Mouse (Mus musculus) layer of hippocampus, postnatal 10 days (tissue): ENCODE measurements around the gene Nipal4. TPM values are rescaled to one million over a fixed set of nuclear protein-coding genes. Genes with fewer than 3 reads are reported as not detected.

Source experiments
- DNase-seq, 2 experiments: peaks; one replicate each; pipeline ENCODE4 v3.0.0; 2021; ENCODE audit warnings: low spot score in 2 of 2
- total RNA-seq, 2 experiments: library from RNA; stranded (reverse); gene quantifications; 2 replicates each; pipeline ENCODE4 v1.2.3; 2021

The Nipal4 gene
- total RNA-seq, 2 experiments from 2014 or later, result 0.58 to 0.59 TPM

DNA sequence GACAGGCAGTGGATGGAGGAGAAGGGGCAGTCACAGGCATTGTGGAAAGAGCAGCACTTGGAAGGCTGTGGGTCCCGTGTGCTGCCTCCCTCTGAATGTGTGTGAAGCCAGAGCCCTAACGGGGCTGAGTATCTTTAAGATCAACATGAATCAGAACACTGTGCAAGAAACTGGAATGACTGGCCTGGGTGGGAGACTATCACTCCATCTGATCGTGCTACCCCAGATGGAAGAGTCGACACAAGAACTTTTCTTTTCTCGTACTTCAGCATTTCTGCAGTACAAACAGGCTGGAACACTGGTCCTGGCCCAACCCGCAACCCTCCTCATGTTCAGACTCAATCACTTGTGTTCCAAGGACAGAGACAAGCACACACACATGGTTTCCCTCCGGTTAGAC, 2.2 kb upstream of the Nipal4 start:
- no peak for DNase-seq

DNA sequence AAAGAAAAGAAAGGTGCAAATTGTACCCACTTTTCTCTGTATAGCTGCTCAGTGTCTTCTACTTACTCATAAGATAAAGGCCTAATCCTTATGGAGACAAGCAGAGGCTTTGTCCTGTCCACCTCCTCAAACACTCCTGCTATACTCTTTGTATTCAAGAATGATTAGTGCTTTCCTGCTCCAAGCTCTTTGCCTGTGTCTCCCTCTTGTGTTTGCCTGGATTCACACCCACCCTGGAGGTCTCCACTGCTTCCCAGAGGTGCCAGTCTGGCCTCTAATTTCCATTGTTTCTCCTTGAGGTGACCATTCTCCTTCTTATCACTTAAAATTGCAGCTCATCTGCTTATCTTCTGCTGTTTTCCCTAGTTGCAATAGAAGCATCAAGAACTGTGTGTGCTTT, 8.8 kb downstream of the Nipal4 start:
- DNase-seq, result no peak

DNA sequence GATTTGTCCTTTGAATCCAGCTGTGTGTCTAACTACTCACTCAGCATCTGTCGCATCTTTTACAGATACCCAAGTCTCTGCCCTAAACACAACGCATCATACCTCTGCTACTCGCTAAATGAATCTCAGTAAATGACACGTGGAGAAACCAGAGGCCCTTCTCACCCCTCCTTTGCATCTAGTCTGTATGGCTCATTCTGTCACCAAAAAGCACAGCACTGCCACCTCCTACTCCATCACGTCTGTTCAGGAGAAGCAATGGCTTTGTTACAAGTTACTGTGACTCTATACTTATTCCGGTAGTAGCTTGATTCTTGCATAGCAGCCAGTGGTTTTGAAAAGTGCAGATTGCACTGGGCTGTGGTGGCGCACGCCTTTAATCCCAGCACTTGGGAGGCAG, 9.4 kb downstream of the Nipal4 start:
- no peak for DNase-seq

DNA sequence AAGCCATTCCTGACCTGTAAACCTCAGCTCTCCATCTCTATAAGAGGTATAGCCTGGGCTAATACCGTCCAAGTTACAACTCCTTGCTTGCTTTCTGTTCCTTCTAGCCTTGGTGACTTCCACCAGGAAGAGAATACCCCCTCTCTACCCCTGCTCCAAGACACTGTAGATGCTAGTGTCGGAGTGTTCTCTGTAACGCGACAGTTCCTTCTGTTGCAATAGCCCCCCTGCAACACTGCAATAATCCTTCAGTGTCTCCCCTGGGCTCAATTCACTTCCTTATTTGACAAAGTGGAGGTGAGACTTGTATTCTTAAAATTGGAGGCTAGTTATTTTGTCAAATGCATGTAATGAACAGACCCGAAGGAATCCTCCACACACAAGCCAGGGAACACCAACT, 19.7 kb downstream of the Nipal4 start:
- no peak for DNase-seq

DNA sequence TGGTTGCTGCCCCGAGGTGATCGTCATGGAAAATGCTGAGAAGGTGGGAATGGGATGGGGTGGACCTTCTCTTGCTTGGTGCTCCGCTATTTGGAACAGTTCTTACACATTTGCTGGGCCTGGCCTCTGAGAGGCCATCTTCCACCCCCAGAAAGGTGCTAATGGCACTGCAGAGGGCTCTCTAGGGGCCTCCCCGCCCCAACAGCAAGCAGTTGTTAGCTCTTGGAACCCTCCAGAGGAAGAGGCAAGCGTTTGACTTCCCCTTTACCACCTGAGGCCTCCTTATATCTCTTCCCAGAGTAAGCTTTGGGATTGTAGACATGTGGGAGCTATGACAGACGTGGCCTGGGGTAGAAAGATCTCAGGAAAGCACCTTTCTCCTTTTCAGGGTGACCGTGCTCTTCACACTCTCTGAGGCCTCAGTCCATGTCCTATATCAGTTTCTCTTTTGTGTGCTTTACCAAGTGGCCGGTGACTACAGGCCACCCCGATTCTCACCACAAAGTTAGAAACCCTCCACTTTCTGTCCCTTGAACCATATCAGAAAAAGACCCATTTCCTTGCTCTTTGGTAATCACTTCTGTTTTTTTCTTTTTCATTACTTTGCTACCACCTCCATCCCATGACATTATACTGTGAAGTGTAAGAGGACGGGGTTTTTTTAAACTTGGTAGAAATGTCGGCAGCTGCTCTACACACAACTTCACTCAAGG, 21.0 kb downstream of the Nipal4 start:
- no peak for DNase-seq

DNA sequence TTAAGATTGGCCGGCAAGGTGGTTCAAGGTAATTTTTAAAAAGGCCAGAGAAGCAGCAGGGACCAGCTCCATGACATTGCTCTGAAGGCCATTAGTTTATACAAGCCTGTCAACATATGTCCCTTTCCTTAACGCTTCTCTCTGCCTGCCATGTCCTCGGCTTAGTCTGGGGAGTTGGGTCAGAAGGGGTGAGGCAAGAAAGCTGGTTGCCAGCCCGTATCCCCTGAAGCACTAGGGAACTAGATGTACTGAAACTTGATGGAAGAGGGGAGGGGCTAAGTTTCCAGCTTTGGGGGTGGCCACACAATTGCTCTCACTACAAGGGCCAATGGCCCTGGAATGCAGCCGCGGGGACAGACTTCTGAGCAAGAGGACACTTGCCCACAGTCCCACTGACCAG, 23.0 kb downstream of the Nipal4 start:
- DNase-seq, result no peak

DNA sequence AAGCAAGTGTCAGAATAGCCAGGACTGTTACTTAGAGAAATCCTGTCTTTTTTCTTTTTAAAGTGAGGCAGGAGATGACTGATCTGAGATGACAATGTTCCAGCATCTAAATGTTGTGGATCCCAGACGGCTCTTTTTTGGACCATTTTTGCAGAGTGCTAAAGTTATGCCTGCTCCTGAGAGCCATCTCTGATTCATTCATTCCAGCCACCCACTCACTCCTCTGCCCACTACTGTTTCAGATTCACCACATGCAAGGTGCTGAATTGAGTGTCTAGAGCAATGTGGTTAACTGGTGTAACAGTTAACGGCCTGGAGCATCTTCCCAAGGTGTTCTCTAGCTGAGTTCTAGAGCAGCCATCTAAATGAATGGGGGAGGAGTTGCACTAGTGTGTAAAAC, 31.4 kb downstream of the Nipal4 start:
- DNase-seq, result no peak

DNA sequence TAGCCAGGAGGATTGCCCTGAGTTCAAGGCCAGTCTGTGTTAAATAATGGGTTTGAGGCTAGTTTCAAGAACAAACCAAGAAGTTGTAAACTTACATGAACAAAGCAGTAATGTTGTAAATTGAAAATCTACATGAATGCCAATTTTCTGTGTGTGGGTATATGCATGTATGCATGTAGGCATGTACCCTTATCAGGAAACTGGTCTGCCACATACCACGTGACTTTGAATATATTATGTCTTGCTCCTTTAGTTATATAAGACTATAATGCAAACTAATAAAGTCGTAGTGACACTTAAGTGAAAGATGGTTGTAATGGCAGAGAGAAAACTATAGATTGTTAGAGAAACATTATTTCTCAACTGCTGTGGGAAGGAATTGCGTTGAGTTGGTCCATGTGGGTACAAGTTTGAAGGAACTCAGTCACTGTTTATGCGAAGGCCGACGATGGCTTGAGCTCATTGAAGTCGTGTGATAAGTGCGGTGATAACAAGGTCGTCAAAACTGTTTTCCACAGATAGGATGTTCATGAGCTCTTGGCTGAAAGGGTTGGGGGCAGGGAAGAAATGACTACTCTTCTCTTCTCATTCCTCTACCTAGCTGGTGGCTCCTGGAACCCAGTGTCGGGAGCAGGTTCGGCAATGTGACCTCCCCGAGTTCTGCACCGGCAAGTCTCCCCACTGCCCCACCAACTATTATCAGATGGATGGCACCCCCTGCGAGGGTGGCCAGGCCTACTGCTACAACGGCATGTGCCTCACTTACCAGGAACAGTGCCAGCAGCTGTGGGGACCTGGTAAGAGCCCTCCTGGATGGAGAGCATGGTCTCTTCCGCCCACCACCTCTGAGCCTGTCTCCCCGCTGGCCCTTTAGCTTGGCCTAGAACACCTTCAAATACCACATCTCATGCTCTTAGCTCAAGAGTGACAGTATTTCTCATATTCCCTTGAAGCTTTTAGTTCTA, 35.0 kb downstream of the Nipal4 start:
- no peak for DNase-seq

DNA sequence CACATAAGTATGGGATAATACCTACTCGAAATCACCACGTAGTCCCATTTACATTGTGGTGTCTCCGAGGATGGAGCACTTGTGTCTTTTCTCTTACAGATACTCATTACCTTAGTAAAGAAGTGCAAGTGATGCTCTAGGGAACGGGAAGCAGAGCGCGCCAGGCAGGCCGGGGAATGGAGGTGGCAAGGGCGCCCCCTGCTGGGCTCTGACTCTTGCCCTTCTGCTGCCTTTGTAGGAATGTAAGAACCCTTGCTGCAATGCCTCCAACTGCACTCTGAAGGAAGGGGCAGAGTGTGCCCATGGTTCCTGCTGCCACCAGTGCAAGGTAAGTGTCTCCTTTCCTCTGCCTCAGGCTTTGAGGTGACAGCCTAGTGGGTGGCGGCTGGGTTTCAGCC, 37.8 kb downstream of the Nipal4 start:
- peak; percentile 70 to 73 for DNase-seq

DNA sequence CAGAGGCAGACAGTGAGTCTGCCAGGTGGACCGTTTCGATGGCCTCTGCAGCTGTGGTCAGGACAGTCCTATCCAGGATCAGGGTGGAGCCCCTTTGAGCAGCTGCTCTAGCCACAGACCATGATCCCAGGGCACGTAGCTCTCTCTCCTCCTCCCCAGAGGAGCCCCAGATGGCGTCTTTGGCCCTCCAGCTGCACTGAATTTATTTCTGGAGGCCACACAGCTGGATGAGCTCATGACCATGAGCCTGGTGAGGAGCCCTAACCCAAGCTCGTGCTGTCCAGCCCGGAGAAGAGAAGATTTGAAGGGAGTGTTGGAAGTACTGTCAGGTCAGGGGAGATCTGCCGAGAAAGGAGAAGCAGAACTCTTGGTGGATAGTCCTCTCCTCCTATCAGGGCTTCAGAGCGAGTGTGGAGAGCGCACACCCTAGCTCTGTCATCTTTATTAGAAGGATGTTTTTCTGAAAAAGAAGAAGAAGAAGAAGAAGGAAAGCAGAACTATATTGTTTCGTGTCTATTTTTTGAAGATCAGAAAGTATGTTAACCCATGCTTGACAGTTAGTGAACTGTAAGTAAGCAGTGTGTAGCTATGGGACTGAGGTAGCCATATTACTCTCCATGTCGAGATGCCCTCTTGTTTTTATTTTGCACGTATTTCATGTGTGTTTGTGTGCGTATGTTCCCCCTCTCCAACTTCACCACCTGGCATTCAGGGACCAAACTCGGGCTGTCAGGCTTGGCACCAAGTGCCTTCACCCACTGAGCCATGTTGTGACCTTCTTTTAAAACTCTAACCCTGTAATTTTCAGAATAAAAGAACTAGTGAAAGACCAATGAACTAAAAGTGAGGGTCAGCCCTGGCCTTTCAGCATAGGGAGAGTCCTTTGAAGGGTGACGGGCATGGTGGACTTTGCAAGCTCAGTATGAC, 38.4 kb downstream of the Nipal4 start:
- DNase-seq, result no peak

DNA sequence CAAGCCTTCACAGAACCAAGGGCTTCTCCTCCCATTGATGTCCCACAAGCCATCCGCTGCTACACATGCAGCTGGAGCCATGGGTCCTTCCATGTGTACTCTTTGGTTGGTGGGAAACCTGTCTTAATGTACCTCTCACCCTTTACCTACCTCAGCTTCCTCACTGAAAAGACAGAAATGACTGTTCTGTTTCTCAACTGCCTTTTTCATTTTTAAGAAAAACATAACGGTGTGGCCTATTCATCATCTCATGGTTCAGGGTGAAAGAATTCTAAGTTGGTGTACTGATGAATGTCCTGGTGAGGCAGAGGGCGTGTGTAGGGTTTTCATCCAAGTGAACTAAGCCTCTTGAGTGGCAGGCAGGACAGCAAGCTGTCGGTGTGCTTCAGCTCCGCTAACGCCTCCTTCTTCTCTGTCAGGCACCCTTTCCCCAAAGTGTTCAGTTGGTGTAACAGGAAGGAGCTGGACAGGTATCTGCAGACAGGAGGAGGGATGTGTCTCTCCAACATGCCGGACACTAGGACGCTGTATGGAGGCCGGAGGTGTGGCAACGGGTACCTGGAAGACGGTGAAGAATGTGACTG, 39.4 kb downstream of the Nipal4 start:
- DNase-seq, result no peak

DNA sequence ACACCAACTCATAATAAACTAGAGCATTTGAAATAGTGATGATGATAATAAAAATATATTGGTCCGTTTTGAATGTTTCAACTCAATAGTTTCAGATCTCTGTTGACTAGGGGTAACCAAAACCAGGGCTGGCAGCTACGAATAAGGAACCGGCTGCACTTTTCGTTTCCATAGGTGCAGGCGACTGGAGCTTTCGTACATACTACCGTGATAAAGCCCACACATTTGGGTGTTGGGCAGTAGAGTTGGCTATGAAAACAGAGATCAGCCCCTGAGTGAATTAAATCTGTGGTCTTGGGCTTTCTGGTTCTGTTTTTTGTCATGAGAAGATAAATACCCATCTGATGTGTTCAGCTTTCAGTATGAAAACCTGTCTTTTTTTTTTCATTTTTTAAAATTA, 40.0 kb downstream of the Nipal4 start:
- DNase-seq, result no peak

DNA sequence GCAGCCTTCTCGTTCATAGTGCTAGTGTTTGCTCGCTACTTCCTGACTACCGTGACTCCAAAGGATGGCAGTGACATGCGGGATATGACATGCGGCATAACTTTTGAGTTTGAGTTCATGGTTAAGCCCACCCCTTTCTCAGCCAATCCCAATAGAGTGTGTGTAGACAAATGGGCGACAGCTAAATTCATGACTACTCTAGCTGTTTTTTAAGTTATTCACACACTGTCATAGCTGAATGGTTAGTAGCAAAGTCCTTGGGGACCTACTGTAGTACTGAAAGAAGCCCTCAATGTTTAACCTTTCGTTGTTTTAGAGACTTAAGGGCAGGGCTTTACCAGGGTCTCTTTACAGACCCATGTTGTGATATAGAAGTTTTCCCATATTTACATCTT, 40.5 kb downstream of the Nipal4 start:
- no peak for DNase-seq

DNA sequence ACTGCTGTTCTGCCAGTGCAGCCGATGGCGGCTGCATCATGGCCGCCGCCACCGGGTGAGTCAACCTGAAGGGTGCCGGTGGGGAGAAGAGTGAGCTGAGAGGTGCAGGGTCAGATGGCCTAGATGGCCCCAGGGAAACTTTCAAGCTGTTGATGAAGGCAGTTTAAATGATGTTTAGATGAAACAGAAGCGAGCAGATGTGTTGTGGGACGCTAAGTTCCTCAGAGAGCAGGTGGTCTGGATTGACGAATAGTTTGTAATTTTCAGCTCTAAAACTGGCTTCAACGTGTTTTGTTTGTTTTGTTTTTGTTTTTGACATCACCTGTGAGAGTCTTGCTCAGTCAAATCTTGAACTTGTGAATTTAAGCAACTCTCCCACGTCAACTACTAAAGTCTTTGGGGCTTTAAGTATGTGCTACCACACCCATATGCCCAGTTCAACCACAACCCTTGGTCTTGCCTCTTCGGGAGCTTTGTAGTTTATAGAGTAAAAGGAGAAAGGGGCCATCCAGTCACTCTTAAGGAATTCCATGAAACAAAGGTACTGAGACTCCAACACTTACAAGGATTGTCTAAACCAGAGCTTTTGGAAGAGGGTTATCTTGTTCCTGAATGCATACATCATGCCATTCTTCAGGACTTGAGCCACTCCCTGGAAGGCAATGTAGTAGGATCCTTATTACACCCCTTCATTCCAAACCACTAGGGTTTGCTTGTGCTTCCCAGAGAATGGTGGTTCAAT, 41.0 kb downstream of the Nipal4 start:
- DNase-seq, result no peak

DNA sequence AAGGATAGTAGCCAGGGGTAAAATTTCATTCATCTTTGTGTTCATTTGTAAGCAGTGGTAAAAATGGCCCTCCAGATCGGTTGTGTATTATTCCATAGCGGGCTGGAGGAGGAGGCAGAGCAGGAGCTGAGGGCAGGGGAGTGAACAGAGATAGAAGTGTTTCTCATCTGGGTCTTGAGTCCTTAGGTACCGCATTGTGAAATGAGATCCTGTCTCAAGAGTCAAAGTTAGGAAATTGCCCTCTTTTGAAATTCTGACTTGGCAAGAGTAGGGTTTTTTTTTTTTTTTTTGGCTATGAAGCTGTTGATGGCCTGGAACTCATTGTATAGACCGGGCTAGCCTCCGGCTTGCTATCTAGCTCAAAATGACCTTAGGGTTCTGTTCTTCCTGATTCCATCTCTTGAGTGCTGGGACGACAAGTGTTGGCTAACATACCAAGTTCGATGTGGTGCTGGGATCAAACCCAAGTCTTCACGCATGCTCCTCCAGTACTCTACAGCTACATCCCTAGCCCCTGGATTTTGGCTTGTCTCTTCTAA, 42.9 kb downstream of the Nipal4 start:
- no peak for DNase-seq

DNA sequence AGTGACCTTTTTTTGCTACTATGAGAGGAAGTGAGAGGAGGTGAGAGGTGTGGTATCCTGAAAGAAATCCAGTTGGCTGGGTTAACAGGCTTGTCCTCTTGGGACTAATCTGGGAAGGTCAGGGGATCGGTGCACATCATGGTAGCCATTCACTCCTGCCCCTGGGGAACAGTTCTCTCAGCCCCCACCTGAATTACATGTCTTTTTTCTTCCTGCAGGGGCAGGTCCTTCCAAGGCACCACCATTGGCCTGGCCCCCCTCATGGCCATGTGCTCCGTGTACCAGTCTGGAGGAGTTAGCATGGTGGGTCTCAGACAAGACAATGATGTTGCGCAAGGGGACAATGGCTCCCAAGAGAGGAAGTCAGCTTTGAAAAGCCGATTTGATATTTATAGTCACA, 43.4 kb downstream of the Nipal4 start:
- no peak for DNase-seq

DNA sequence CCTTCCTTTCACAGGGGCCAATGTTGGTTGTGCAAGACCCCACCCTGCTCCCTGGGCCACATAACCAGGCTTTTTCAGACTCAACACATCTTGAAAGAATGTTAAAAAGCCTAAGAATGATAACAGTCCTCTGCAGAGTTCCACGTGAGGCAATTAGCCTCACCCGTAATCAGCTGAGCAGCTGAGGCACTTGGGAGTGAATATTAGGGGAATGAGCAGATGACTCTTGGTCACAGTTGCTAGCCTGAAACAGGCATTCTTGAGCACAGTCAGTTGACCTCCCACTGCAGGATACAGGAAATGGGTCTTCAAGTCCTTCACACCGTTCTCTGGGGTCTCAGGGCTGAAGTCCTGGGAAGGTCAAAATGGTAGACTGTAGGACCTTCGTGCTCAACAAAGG, 44.6 kb downstream of the Nipal4 start:
- no peak for DNase-seq

DNA sequence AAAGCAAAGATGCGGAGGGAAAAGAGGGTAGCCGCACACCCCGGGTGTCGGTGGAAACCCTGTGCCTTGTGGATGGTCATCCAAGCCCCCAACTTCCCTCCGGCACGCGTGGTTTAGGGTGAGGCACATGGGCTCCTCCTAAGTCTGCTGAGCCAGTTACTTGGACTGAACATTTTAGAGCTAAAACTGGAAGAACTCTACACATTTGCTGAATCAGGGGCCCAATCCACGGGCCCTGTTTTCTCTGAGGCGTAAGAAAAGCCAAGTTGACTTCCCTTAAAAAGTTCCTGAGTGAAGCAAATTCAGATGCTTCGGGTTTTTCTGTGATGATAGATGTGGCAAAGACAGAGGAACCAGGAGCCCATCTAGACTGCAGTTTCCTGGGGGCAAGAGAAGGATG, 46.2 kb downstream of the Nipal4 start:
- DNase-seq, result no peak

DNA sequence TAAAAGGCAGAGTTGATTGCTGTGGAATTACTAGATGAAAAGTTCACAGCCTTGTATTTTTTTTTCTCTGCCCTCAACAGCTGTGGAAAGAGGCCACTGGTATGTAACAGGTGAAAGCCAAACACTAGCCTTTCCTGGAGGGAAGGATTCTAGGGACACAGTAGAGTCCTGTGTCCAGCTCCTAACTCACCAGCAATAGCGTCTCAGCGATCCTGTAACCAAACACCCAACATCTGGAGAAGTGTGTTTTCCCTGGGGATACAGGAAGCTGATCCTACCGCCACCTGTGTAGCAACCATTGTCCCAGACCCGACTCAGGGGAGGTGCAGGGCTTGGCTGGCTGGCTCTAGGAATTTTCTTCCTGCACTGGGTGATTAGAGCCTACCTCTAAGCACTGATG, 46.7 kb downstream of the Nipal4 start:
- no peak for DNase-seq

DNA sequence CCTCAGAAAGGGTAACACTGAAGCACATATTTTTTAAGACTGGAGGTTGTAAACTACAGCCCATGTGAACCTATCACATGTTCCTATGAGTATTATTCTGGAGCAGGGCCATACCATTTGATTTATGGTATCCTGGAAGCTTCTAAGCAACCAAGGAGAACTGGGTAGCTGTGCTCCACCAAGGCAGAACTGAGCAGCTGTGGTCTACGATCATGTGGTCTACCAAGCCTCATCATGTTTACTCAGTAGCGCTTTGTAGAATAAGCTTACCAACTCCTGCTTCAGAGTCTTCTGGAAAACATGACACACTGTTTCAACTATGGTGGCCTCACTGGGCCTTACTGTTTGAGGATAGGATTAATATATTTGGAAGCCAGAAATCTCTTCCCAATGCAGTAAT, 49.8 kb downstream of the Nipal4 start:
- DNase-seq, result no peak
